Mouse (Mus musculus): ENCODE measurements around the gene Ttll5.

GRCm38 (mm10) chr12:86000641-86001073, 176.2 kb downstream of the Ttll5 start:
- TF ChIP-seq CTCF (IDR thresholded peaks at IDR 0.05; ENCODE audit: low read depth, low read length) (no peak), GATA1 (IDR thresholded peaks at IDR 0.05; ENCODE audit: borderline replicate concordance, low read length) (no peak), POLR2AphosphoS5 (IDR thresholded peaks at IDR 0.05; ENCODE audit: insufficient replicate concordance, low read depth, low read length) (no peak)
